14 mouse cellular contexts compared by ENCODE assay signal in the genomic region with DNA sequence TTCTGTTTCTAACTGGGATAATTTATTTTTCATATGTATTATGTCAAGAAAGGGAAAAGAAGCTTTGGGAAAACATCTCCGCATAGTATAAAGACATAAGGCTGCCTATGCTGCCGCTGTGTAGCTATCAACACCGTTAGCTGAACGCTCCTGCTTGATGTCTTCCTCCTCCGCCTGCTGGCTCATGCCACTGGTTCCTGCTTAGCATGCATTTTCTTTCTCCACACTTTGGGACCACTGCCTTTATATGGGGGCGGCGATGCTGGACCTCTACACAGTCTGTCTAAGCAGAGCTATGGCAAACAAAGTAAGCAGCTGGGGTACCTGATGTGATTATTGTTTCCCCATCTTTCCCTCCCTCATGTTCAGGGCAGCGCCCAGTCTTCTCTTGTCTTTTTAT.
"Had no signal": no experiment of that assay in that cellular context is flagged by ENCODE, and none has a peak within 500 bp of the region (broad histone marks: within the 10 kb centered on the region; RNA-seq: fewer than 3 reads in every experiment).

No protein-coding gene starts in this region.

- H3K4me3 ChIP-seq: limb, embryonic 13.5 days; liver, embryonic 12.5 days; midbrain, embryonic 10.5 days; neural tube, embryonic 13.5 days had no signal

- H3K27ac ChIP-seq: limb, embryonic 13.5 days; liver, embryonic 12.5 days; midbrain, embryonic 10.5 days; neural tube, embryonic 13.5 days had no signal

- DNase-seq: kidney, adult 18-20 months; kidney, postnatal 10 days; left cerebral cortex, postnatal 4 days; lung, embryonic 14.5 days; lung, postnatal 10 days; lung, postnatal 4 days; spleen, adult 18-20 months; thymus, adult 18-20 months; thymus, postnatal 14 days had no signal

- ATAC-seq: liver, embryonic 12.5 days; midbrain, embryonic 16.5 days had no signal
